Mouse (Mus musculus) frontal cortex, adult (tissue): ENCODE measurements at regions not wholly inside any gene's neighbourhood (a gene's known extent, or its start where the extent isn't known, plus 50 kb on each side); places are given as distances from the start of the nearest gene placed in this dataset.

Source experiments
- ATAC-seq: cut with Nextera tagmentation; 2 replicates; pipeline ENCODE4 v1.9.2; 2017; ENCODE audit warnings: mild to moderate bottlenecking, moderate library complexity, mixed read lengths; ENCODE audit not compliant: low TSS enrichment

DNA sequence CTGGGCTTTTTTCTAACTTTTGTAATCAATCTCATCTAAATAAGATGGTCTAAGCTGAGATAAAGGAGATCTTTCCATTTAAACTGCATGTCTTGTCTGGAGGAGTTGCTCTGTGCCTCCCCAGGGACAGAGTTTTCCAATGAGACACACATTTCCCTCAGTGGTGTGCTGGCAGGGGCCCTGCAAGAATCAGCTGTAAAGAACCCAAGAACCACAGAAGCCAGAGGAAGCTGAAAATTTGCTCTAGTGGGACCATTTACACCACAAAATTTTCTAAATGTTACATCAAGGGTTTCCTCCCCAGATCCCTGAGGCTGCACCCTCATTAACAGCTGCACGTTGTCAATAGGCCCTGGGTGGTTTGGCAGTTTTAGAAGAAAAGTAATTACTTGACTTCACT is 301.0 kb upstream of the Ttc14 start:
- ATAC-seq = no peak

DNA sequence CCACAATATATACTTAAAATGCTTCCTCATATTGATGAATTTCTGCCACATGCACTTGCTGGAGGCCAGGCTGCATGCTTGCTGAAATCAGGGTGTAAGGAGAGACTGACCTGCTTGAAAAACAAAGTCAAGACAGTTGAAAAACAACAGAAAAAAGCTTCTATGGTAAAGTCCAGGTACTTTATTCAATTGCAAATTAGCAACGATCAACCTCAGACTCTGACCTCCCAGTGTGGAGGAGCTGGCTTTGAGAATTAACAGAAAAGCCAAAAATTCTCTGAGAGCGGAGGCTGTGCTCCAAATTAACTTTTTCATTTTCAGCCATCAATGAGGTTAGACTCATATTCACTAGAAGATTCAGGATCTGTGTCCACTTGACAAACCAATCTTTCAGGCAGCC is 291.4 kb upstream of the Ttc14 start:
- no peak for ATAC-seq

DNA sequence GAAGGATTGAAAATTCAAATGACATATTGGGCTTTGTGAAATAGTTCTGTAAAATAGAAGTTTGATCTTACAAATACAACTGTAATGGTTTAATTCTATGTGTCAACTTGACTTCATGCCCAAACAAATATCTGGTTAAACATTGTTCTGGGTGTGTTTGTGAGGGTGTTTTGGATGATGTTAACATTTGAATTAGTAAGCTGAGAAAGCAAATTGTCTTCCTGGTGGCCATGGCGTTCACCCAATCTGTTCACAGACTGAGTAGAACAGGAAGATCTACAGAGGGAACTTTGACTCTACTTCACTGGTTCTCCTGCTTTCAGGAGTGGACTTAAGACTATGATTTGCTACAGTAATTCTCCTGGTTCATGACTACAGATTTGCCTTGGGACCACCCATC is 255.5 kb upstream of the Ttc14 start:
- ATAC-seq = no peak

DNA sequence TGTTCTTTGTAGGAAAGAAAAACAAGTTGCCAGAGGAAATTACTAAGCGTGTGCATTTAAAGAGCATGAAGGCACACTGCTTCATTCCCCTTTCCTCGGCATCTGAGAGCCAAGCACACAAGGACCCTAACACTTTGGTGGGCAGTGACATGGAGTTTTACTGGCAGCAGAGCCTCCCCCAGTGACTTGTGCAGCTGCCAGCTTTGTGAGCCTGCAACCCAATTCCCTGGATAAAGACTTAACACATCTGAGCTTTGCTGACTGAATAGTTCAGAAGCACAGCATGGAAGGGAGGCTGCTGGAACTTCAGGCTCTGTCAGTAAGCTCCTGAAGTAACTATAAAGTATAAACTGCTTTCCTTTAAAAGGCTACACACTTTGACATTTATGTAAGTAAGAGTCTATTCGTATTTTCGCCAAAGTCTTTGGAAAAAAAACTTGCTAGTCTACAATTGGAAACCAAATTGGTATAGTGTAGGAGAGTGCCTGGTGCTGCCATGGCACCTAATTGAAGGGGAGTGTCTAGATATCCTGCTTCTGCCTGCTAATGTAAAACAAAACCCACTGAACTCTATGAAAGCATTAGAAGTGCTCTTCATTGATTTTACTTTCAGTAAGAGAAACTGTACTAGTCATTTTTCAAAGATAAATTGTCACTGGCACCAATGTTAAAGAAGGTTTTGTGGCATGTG is 236.8 kb upstream of the Ttc14 start:
- peak; percentile 93 for ATAC-seq

DNA sequence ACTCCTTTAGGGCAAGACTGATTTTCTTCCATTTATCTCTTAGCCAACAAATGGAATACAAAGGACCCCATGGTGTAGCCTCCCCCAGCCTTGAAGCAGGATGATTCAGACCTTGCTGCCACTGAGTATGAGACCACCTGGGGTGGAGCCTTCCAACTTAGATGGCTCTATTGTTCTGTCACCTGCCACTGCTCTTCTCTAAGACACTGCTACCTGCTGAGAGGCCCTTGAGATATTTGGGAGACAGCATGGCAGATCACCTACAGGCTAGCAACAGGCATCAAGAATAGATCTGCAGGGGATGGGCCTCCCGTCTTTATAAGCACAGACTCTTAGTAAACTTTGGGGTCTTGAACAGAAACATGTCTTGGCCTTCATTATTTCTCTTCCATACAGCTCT is 219.0 kb upstream of the Ttc14 start:
- ATAC-seq = no peak

DNA sequence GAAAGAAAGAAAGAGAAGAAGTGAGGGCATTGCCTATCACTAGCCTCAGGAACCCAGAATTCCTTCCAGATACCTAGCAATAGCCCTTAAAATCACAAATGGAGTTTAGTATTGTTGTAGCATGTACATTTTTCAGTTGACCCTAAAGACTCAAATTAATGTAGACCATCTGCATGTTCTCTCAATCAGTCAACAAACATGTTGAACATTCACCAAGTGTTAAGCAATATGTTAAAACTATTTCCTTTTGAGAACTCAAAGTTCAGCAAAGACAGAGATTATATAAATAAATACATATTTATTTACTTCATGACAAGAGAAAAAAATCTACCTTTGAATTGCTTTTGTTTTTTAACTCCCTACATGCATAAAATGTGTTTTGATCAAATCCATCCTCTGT is 185.4 kb upstream of the Ttc14 start:
- no peak for ATAC-seq

DNA sequence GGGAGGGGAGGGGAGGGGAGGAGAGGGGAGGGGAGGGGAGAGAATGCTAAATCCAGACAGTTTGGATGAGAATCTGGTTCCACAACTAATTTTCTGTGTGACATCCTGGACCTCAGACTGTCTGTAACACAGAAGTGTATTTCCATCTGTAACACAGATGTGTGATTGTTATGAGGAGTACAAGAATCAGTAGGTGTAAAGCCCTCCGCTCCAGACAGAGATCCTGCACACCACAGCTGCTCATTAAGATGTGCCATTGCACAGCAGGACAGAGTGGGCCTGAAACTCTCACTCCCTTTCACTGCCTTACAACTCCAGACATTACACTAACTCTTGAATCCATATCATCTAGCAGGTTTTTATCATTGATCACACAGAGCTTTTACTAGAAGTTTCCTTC is 182.8 kb upstream of the Ttc14 start:
- ATAC-seq = no peak

DNA sequence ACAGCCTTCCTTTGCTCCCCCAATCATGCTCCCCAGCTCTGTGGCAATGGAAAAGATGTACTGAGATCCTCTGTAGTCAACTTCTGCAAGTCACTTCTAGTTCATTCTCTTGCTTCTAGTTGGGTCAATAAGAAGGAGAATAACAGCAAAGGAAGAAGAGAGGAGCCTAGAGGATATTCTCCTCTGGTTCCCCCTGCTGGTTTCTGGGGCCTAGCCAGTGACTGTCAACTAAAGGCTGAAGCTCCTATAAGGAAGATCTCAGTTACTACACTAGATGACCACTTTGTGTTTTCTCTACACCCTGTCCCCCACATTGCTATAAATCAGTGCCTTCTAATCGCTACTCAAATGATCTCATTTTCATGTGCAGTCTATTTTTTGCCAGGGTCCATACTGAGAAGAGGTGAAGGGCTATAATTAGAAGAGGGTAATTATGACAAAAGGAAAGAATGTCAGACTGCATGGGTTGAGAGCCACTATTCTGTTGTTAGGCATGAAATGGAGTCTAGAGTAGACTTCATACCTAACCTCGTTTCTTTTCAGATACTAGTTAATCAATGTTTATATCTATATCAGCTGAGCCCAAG is 166.6 kb upstream of the Ttc14 start:
- no peak for ATAC-seq

DNA sequence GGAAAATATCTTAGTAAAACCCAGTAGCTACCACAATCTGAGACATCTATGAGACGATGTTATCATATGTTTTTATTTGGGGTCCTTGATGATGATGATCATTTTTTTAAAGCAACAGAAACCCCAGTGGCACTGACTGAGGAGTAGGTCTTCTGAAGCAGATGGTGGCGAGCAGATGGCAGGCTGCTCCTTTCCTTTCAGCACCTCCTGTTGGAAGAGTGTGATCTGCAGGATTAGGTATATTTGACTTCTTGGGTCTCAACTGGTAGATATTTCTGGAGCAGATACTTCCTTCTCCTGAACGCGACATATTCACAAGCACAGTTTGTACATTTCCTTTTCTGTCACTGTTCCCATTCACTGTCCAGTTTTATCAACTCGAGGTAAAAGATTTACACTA is 141.0 kb upstream of the Ttc14 start:
- peak; percentile 89 for ATAC-seq
